Mouse (Mus musculus) C2C12 (cell line): Measurements from ENCODE around the gene Zfp90.
"Not testable (repeated sequence)": the region's sequence is repeated elsewhere in the genome, so short reads cannot be mapped to it uniquely, and the experiment has no call there.

Experiments used
- CEBPB ChIP-seq: IDR thresholded peaks from one replicate; pipeline ENCODE4 v1.6.1; 2011; ENCODE audit warnings: low read depth, mild to moderate bottlenecking, control low read depth, moderate library complexity
- CTCF ChIP-seq: IDR thresholded peaks from one replicate; pipeline ENCODE4 v1.5.1; 2011; ENCODE audit not compliant: control insufficient read depth, insufficient read depth, insufficient read length
- MAX ChIP-seq: IDR thresholded peaks from one replicate; pipeline ENCODE4 v1.6.1; 2011; ENCODE audit warnings: mild to moderate bottlenecking, control low read depth
- MYOG ChIP-seq: IDR thresholded peaks from one replicate; pipeline ENCODE4 v1.6.1; 2011; ENCODE audit not compliant: control insufficient read depth, insufficient read length; ENCODE audit errors: extremely low read depth

- not testable (repeated sequence) for TF ChIP-seq CTCF, MAX, MYOG, CEBPB
Measured at GRCm38 (mm10) chr8:106431952-106432351, 16.8 kb downstream of the Zfp90 start.
